Mouse (Mus musculus) lung, adult 2 months (tissue): ENCODE results near the gene Nfkbie.

Source experiments
- CTCF ChIP-seq: fragments of 200-500 bp; IDR thresholded peaks from 2 replicates; pipeline ENCODE4 v1.5.1; 2011; ENCODE audit warnings: mild to moderate bottlenecking, low read length, control low read depth; ENCODE audit not compliant: insufficient read depth
- POLR2A ChIP-seq: fragments of 200-500 bp; IDR thresholded peaks from 2 replicates; pipeline ENCODE4 v1.6.1; 2011; ENCODE audit warnings: low read depth, mild to moderate bottlenecking, control low read depth, low read length, borderline replicate concordance; ENCODE audit errors: extremely low read depth

- no peak for TF ChIP-seq POLR2A
- TF ChIP-seq CTCF: no peak
Observed at GRCm38 (mm10) chr17:45548541-45549512, 6.7 kb upstream of the Nfkbie start.
